Mouse (Mus musculus): ENCODE data around the gene Tle6. TPM values are rescaled to one million over a fixed set of nuclear protein-coding genes. Genes with fewer than 3 reads are reported as not detected.

Gene Tle6
- total RNA-seq, 2 experiments from 2014 or later: 2.6 to 4.1 TPM

- DNase-seq (ENCODE audit: low spot score in 2 of 2): no peak
Measured at GRCm38 (mm10) chr10:81626101-81626993, 25.5 kb upstream of the Tle6 start.

GRCm38 (mm10) chr10:81623441-81623840, 22.6 kb upstream of the Tle6 start:
- DNase-seq (ENCODE audit: low spot score in 2 of 2): no peak

GRCm38 (mm10) chr10:81620786-81621185, 19.9 kb upstream of the Tle6 start:
- no peak for DNase-seq (ENCODE audit: low spot score in 2 of 2)

GRCm38 (mm10) chr10:81619976-81620375, 19.1 kb upstream of the Tle6 start:
- DNase-seq (ENCODE audit: low spot score in 2 of 2): no peak

GRCm38 (mm10) chr10:81615486-81615885, 14.6 kb upstream of the Tle6 start:
- DNase-seq (ENCODE audit: low spot score in 2 of 2): peak; percentile 74 to 86

- no peak for DNase-seq (ENCODE audit: low spot score in 2 of 2)
Measured at GRCm38 (mm10) chr10:81612779-81613178, 11.9 kb upstream of the Tle6 start.

- DNase-seq (ENCODE audit: low spot score in 2 of 2): no peak
Measured at GRCm38 (mm10) chr10:81608308-81608707, 7.4 kb upstream of the Tle6 start.

GRCm38 (mm10) chr10:81605974-81606751, 5.3 kb upstream of the Tle6 start, which contains the start of gene BC025920:
Gene BC025920, plus strand, starts transcription at chr10:81606270.
- DNase-seq (ENCODE audit: low spot score in 2 of 2): peak; percentile 92 to 96

- no peak for DNase-seq (ENCODE audit: low spot score in 2 of 2)
Measured at GRCm38 (mm10) chr10:81605666-81605973, 4.7 kb upstream of the Tle6 start.

GRCm38 (mm10) chr10:81604968-81605665, 4.2 kb upstream of the Tle6 start:
- peak; percentile 76 to 89 for DNase-seq (ENCODE audit: low spot score in 2 of 2)

- no peak for DNase-seq (ENCODE audit: low spot score in 2 of 2)
Measured at GRCm38 (mm10) chr10:81604019-81604967, 3.4 kb upstream of the Tle6 start.

- peak in 1 of 2 experiments; percentile 52 for DNase-seq (ENCODE audit: low spot score in 2 of 2)
Measured at GRCm38 (mm10) chr10:81602741-81603151, 1.9 kb upstream of the Tle6 start.

GRCm38 (mm10) chr10:81601396-81601905, 578 bp upstream of the Tle6 start:
- no peak for DNase-seq (ENCODE audit: low spot score in 2 of 2)

- no peak for DNase-seq (ENCODE audit: low spot score in 2 of 2)
Measured at GRCm38 (mm10) chr10:81600096-81600495, 777 bp downstream of the Tle6 start.

- no peak for DNase-seq (ENCODE audit: low spot score in 2 of 2)
Measured at GRCm38 (mm10) chr10:81599630-81600029, 1.2 kb downstream of the Tle6 start.

GRCm38 (mm10) chr10:81598871-81599270, 2.0 kb downstream of the Tle6 start:
- no peak for DNase-seq (ENCODE audit: low spot score in 2 of 2)

GRCm38 (mm10) chr10:81598342-81598741, 2.5 kb downstream of the Tle6 start:
- no peak for DNase-seq (ENCODE audit: low spot score in 2 of 2)

- DNase-seq (ENCODE audit: low spot score in 2 of 2): no peak
Measured at GRCm38 (mm10) chr10:81597137-81597950, 3.5 kb downstream of the Tle6 start.

- DNase-seq (ENCODE audit: low spot score in 2 of 2): no peak
Measured at GRCm38 (mm10) chr10:81596611-81597010, 4.3 kb downstream of the Tle6 start.
